8 mouse cellular contexts compared by ENCODE assay signal in the genomic region with DNA sequence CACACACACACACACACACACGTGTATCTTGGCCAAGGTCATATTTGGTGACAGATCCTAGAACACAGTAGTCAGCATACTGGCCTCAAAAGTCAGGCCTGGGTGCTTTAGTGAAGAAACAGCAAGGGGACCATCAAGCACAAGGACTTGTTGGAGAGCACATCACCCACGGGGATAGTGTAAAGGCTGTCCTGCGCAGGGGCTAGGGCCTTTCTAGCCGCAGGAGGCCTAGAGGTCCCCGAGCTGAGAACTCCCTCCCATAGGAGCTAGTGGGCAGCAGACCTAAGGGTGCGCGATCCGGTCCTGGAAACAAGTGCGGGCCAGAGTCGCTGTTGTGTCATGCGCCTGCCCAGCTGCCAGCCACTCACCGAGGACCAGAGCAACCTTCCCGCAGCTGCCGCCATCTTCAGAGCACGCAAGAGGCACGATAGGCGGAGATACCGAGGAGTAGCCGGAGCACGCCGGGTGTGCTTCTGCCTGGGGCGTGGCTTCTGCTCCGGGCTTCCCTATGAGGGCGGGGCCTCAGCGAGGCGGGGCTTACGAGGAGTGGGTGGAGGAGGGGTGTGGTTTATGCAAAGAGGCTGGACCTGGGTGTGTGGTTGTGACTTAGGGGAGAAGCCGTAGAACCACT. TPM values are rescaled to one million over a fixed set of nuclear protein-coding genes. Genes with fewer than 3 reads are reported as not detected.
DNase-seq lines count a peak whose midpoint lies in the region; ATAC-seq and TF ChIP-seq lines count a peak whose summit lies in the region.

A gene (minus strand): TSS at position 493 of the 631 bp plus-strand sequence.

- DNase-seq in G1E (ENCODE audit: low spot score) = peak; percentile 78
- peak; percentile 95 to 97 for DNase-seq in cerebellum, adult 18-20 months
- DNase-seq in forebrain, postnatal 0 days = peak; percentile 90
- DNase-seq in heart, postnatal 4 days = peak; percentile 98
- peak; percentile 93 to 95 for DNase-seq in layer of hippocampus, adult 8-10 months (ENCODE audit: low spot score in 2 of 2)
- DNase-seq in ovary, adult 18-20 months (ENCODE audit: low spot score) = peak; percentile 95
- peak; percentile 95 for DNase-seq in thymus, postnatal 0 days (ENCODE audit: low spot score)

- peaks cover 28% of the 10 kb centered on the region for H3K36me3 ChIP-seq in G1E (replicated peaks)
- no peaks in the 10 kb centered on the region for H3K36me3 ChIP-seq in forebrain, postnatal 0 days (ENCODE audit: insufficient read depth)
- H3K36me3 ChIP-seq in lung, embryonic 15.5 days = peaks cover 10% of the 10 kb centered on the region

- peak within 1 kb of the TSS; percentile 66 for H3K9ac ChIP-seq in forebrain, postnatal 0 days
- H3K9ac ChIP-seq in lung, embryonic 15.5 days = peak within 1 kb of the TSS; percentile 66

- no peak for TF ChIP-seq CTCF in G1E (IDR thresholded peaks at IDR 0.05; ENCODE audit: low read depth, low read length)
- TF ChIP-seq CTCF in forebrain, postnatal 0 days (IDR thresholded peaks at IDR 0.05; ENCODE audit: low read depth) = peak; percentile 37; the same call in 1 of the 2 replicates

- peak; percentile 87 for ATAC-seq in G1E (ENCODE audit: extremely low read depth, insufficient number of reproducible peaks, low FRiP score, poor library complexity, severe bottlenecking)
- ATAC-seq in forebrain, postnatal 0 days = peak; percentile 98
- peak; percentile 97 for ATAC-seq in lung, embryonic 15.5 days (ENCODE audit: borderline replicate concordance, extremely low read depth, low FRiP score, low TSS enrichment)

- H3K4me3 ChIP-seq in G1E (ENCODE audit: low read depth, low read length) = peak within 1 kb of the TSS; percentile 92
- peak within 1 kb of the TSS; percentile 51 for H3K4me3 ChIP-seq in forebrain, postnatal 0 days (ENCODE audit: low read depth, low read length)
- peak within 1 kb of the TSS; percentile 66 for H3K4me3 ChIP-seq in lung, embryonic 15.5 days

- H3K9me3 ChIP-seq in G1E (replicated peaks) = no peaks in the 10 kb centered on the region
- no peaks in the 10 kb centered on the region for H3K9me3 ChIP-seq in forebrain, postnatal 0 days (ENCODE audit: low read length)
- H3K9me3 ChIP-seq in lung, embryonic 15.5 days = no peaks in the 10 kb centered on the region

- WGBS in forebrain, postnatal 0 days = 2% methylated on average over 28 of the region's 28 CpGs
- WGBS in lung, embryonic 15.5 days = under 1% methylated on average over 28 of the region's 28 CpGs

- peak within 1 kb of the TSS; percentile 78 for H3K27ac ChIP-seq in forebrain, postnatal 0 days (ENCODE audit: low read depth, low read length)
- H3K27ac ChIP-seq in lung, embryonic 15.5 days = peak within 1 kb of the TSS; percentile 73

- peak within 1 kb of the TSS; percentile 61 for H3K4me2 ChIP-seq in forebrain, postnatal 0 days (ENCODE audit: low read depth)
- H3K4me2 ChIP-seq in lung, embryonic 15.5 days = peak within 1 kb of the TSS; percentile 63

- H3K4me1 ChIP-seq in G1E (ENCODE audit: insufficient read depth, low read depth, low read length) = peaks cover 38% of the 10 kb centered on the region
- peaks cover 3% of the 10 kb centered on the region; the same call in 1 of the 2 replicates for H3K4me1 ChIP-seq in forebrain, postnatal 0 days (ENCODE audit: insufficient read depth)
- peaks cover 14% of the 10 kb centered on the region for H3K4me1 ChIP-seq in lung, embryonic 15.5 days

- no peaks in the 10 kb centered on the region for H3K27me3 ChIP-seq in G1E (ENCODE audit: insufficient read depth, low read length)
- H3K27me3 ChIP-seq in forebrain, postnatal 0 days (ENCODE audit: insufficient read depth, low read length) = no peaks in the 10 kb centered on the region
- H3K27me3 ChIP-seq in lung, embryonic 15.5 days = no peaks in the 10 kb centered on the region

RNA-seq across cellular contexts. Expression of the gene that starts here (rescaled TPM):
- total RNA-seq in G1E (2014; fragmentation: Nextera tagmentation) = 512 and 583 TPM in 2 replicates
- 426 and 446 TPM in 2 replicates for total RNA-seq in G1E (2017)
- polyA plus RNA-seq in G1E (2012) = 15.3 and 17.9 TPM in 2 replicates
- 86.4 and 99.3 TPM in 2 replicates for total RNA-seq in forebrain, postnatal 0 days (2014; rRNA removed)
- polyA plus RNA-seq in forebrain, postnatal 0 days (2015; fragmentation: Nextera tagmentation; extraction: Ambion mirVana) = 107 and 109 TPM in 2 replicates
- 100 to 1,000 TPM; 201 to 204 TPM for total RNA-seq in heart, postnatal 4 days (2021)
- 10 to 100 TPM; 76.1 to 84.6 (median 81.3) TPM for total RNA-seq in layer of hippocampus, adult 8-10 months (2022)
- 114 and 116 TPM in 2 replicates for polyA plus RNA-seq in lung, embryonic 15.5 days (2015; fragmentation: Nextera tagmentation; extraction: Ambion mirVana)
- 120 and 131 TPM in 2 replicates for polyA plus RNA-seq in thymus, postnatal 0 days (2015; fragmentation: Nextera tagmentation; extraction: Ambion mirVana)

Comparison
In these comparisons a context has a peak if more than half of its experiments do, and no peak if none do; other contexts are left out.
1. Peak in every context shown above with its lines: DNase-seq, ATAC-seq, H3K4me3 ChIP-seq and H3K27ac ChIP-seq.